In genomic region chr15:83724160-83724885, GRCm38 (mm10) we compare ENCODE assay signal across 8 mouse cellular contexts. TPM values are rescaled to one million over a fixed set of nuclear protein-coding genes. Genes with fewer than 3 reads are reported as not detected.
DNase-seq lines count a peak whose midpoint lies in the region; ATAC-seq and TF ChIP-seq lines count a peak whose summit lies in the region.
"Had no signal": no experiment of that assay in that cellular context is flagged by ENCODE, and none has a peak within 500 bp of the region (broad histone marks: within the 10 kb centered on the region; RNA-seq: fewer than 3 reads in every experiment).

No protein-coding gene starts in this region.

- 4% methylated on average over 58 of the region's 61 CpGs for WGBS in spleen, adult 2 months
- under 1% methylated on average over 55 of the region's 61 CpGs for WGBS in hindbrain, embryonic 12.5 days
- 1% methylated on average over 60 of the region's 61 CpGs for WGBS in liver, embryonic 16.5 days (ENCODE audit: insufficient replicate concordance)
- under 1% methylated on average over 52 of the region's 61 CpGs for WGBS in stomach, embryonic 16.5 days

- no peaks in the 10 kb centered on the region for H3K9me3 ChIP-seq in hindbrain, embryonic 12.5 days (replicated peaks)
- H3K9me3 ChIP-seq in liver, embryonic 16.5 days (replicated peaks; ENCODE audit: control insufficient read depth, low read length): no peaks in the 10 kb centered on the region
- H3K9me3 ChIP-seq in stomach, embryonic 16.5 days (replicated peaks; ENCODE audit: control insufficient read depth, low read length): no peaks in the 10 kb centered on the region

- no peaks in the 10 kb centered on the region for H3K4me1 ChIP-seq in spleen, adult 2 months (ENCODE audit: control insufficient read depth, insufficient read depth, insufficient read length)
- no peaks in the 10 kb centered on the region for H3K4me1 ChIP-seq in embryonic fibroblast, embryonic 13.5 days (ENCODE audit: control insufficient read depth, insufficient read depth, low read length)
- peaks cover 28% of the 10 kb centered on the region for H3K4me1 ChIP-seq in hindbrain, embryonic 12.5 days
- peaks cover 5% of the 10 kb centered on the region for H3K4me1 ChIP-seq in liver, embryonic 16.5 days (ENCODE audit: control insufficient read depth, low read depth, low read length)
- peaks cover 11% of the 10 kb centered on the region for H3K4me1 ChIP-seq in stomach, embryonic 16.5 days (ENCODE audit: control insufficient read depth, insufficient read depth, low read length)

- H3K9ac ChIP-seq in hindbrain, embryonic 12.5 days: peak overlapping the region; percentile 77
- no peak overlapping the region for H3K9ac ChIP-seq in liver, embryonic 16.5 days (ENCODE audit: low read depth, low read length)
- H3K9ac ChIP-seq in stomach, embryonic 16.5 days (ENCODE audit: low read length): peak overlapping the region; percentile 79

- H3K4me2 ChIP-seq in hindbrain, embryonic 12.5 days (replicated peaks): peak overlapping the region; percentile 70
- H3K4me2 ChIP-seq in liver, embryonic 16.5 days (ENCODE audit: low read depth, low read length): peak overlapping the region; percentile 59
- peak overlapping the region; percentile 96 for H3K4me2 ChIP-seq in stomach, embryonic 16.5 days (ENCODE audit: low read depth, low read length)

- no peak for TF ChIP-seq POLR2A in spleen, adult 2 months (IDR thresholded peaks at IDR 0.05; ENCODE audit: low read depth, low read length)
- TF ChIP-seq POLR2A in embryonic fibroblast, embryonic 13.5 days (IDR thresholded peaks at IDR 0.05; ENCODE audit: low read depth, low read length): no peak

- no peak overlapping the region for H3K27ac ChIP-seq in spleen, adult 2 months (ENCODE audit: insufficient read depth, low read length)
- H3K27ac ChIP-seq in embryonic fibroblast, embryonic 13.5 days (ENCODE audit: insufficient read depth, low read length): no peak overlapping the region
- peak overlapping the region; percentile 76 for H3K27ac ChIP-seq in hindbrain, embryonic 12.5 days
- H3K27ac ChIP-seq in liver, embryonic 16.5 days (ENCODE audit: low read length): no peak overlapping the region
- H3K27ac ChIP-seq in stomach, embryonic 16.5 days (ENCODE audit: low read length): no peak overlapping the region

- peak; percentile 30 for ATAC-seq in hindbrain, embryonic 12.5 days (ENCODE audit: low FRiP score)
- no peak for ATAC-seq in liver, embryonic 16.5 days (ENCODE audit: low read depth)
- peak; percentile 22; the same call in 1 of the 2 replicates for ATAC-seq in stomach, embryonic 16.5 days (ENCODE audit: insufficient read depth, low FRiP score)

- H3K27me3 ChIP-seq in spleen, adult 2 months (ENCODE audit: control insufficient read depth, insufficient read depth, low read length): peaks cover 14% of the 10 kb centered on the region; the same call in 1 of the 2 replicates
- peaks cover 5% of the 10 kb centered on the region for H3K27me3 ChIP-seq in hindbrain, embryonic 12.5 days
- H3K27me3 ChIP-seq in liver, embryonic 16.5 days (ENCODE audit: control insufficient read depth, insufficient read depth, low read depth, low read length): peaks cover 50% of the 10 kb centered on the region
- H3K27me3 ChIP-seq in stomach, embryonic 16.5 days (ENCODE audit: control insufficient read depth, insufficient read depth, low read length): peaks cover 35% of the 10 kb centered on the region

- no peaks in the 10 kb centered on the region for H3K36me3 ChIP-seq in spleen, adult 2 months (ENCODE audit: control insufficient read depth, insufficient read depth, low read length)
- H3K36me3 ChIP-seq in hindbrain, embryonic 12.5 days: peaks cover 7% of the 10 kb centered on the region; the same call in 1 of the 2 replicates
- no peaks in the 10 kb centered on the region for H3K36me3 ChIP-seq in liver, embryonic 16.5 days (ENCODE audit: control insufficient read depth, insufficient read depth)
- no peaks in the 10 kb centered on the region for H3K36me3 ChIP-seq in stomach, embryonic 16.5 days (ENCODE audit: control insufficient read depth, insufficient read depth, low read length)

- peak overlapping the region; percentile 38; the same call in 1 of the 2 replicates for H3K4me3 ChIP-seq in spleen, adult 2 months (ENCODE audit: extremely low read depth, insufficient read depth, insufficient read length)
- H3K4me3 ChIP-seq in embryonic fibroblast, embryonic 13.5 days (ENCODE audit: insufficient read depth, low read length): peak overlapping the region; percentile 25
- peak overlapping the region; percentile 69 for H3K4me3 ChIP-seq in hindbrain, embryonic 12.5 days
- H3K4me3 ChIP-seq in liver, embryonic 16.5 days (ENCODE audit: low read depth, low read length): peak overlapping the region; percentile 49
- peak overlapping the region; percentile 67 for H3K4me3 ChIP-seq in stomach, embryonic 16.5 days (replicated peaks; ENCODE audit: low read length)
- H3K4me3 ChIP-seq: myocyte had no signal

- TF ChIP-seq CTCF in spleen, adult 2 months (IDR thresholded peaks at IDR 0.05; ENCODE audit: extremely low read depth, insufficient read depth, insufficient read length, insufficient replicate concordance): no peak
- no peak for TF ChIP-seq CTCF in embryonic fibroblast, embryonic 13.5 days (IDR thresholded peaks at IDR 0.05; ENCODE audit: borderline replicate concordance, insufficient read depth, low read length)

- DNase-seq in spleen, adult 2 months (ENCODE audit: low read depth in 1 of 2, low spot score in 2 of 2): no peak
- DNase-seq in spleen, adult 18-20 months: no peak
- no peak for DNase-seq in adipocyte (ENCODE audit: low spot score)

RNA-seq across cellular contexts. Expression of gene Scube1, which starts 0.5 kb away (rescaled TPM):
- 8.8 and 10.0 TPM in 2 replicates for polyA plus RNA-seq in spleen, adult 2 months (2012; rRNA removed)
- polyA plus RNA-seq in embryonic fibroblast, embryonic 13.5 days (2011; ENCODE audit: insufficient read length, low read depth, missing spikeins): 2.2 and 6.3 TPM in 2 replicates
- polyA plus RNA-seq in hindbrain, embryonic 12.5 days (2016; fragmentation: Nextera tagmentation; extraction: Ambion mirVana): 32.4 and 33.2 TPM in 2 replicates
- polyA plus RNA-seq in liver, embryonic 16.5 days (2015; fragmentation: Nextera tagmentation; extraction: Ambion mirVana): 0.12 and 0.21 TPM in 2 replicates
- 12.9 and 14.3 TPM in 2 replicates for polyA plus RNA-seq in stomach, embryonic 16.5 days (2015; fragmentation: Nextera tagmentation; extraction: Ambion mirVana)
- polyA plus RNA-seq: myocyte had no signal

RNA-seq across cellular contexts. Expression of gene Mpped1, which starts 54.9 kb away (rescaled TPM):
- 1.1 and 1.5 TPM in 2 replicates for polyA plus RNA-seq in spleen, adult 2 months (2012; rRNA removed)
- not detected in 2 replicates for polyA plus RNA-seq in embryonic fibroblast, embryonic 13.5 days (2011; ENCODE audit: insufficient read length, low read depth, missing spikeins)
- 3.1 and 4.9 TPM in 2 replicates for polyA plus RNA-seq in hindbrain, embryonic 12.5 days (2016; fragmentation: Nextera tagmentation; extraction: Ambion mirVana)
- polyA plus RNA-seq in liver, embryonic 16.5 days (2015; fragmentation: Nextera tagmentation; extraction: Ambion mirVana): not detected in 2 replicates
- polyA plus RNA-seq in stomach, embryonic 16.5 days (2015; fragmentation: Nextera tagmentation; extraction: Ambion mirVana): 0.37 and 0.61 TPM in 2 replicates
- polyA plus RNA-seq: myocyte had no signal
